Mouse (Mus musculus) intestine, embryonic 14.5 days (tissue): ENCODE measurements at regions not wholly inside any gene's neighbourhood (a gene's known extent, or its start where the extent isn't known, plus 50 kb on each side); places are given as distances from the start of the nearest gene placed in this dataset.

Source experiments
- ATAC-seq: fragments of 200-750 bp; cut with Nextera tagmentation; replicated peaks from 2 replicates; pipeline ENCODE4 v1.8.0; 2017; ENCODE audit warnings: low read depth, moderate number of reproducible peaks, moderate TSS enrichment, moderate library complexity; ENCODE audit not compliant: low FRiP score, low TSS enrichment
- DNase-seq: peaks from one replicate; pipeline ENCODE4 v3.0.0-alpha.2; 2018; ENCODE audit warnings: low spot score
- H3K27ac ChIP-seq: fragments of 300-500 bp; sonication (generic); 2 replicates; pipeline ENCODE4 v1.5.1; 2014; ENCODE audit warnings: low read depth, mild to moderate bottlenecking, control low read depth
- H3K27me3 ChIP-seq: fragments of 300-500 bp; sonication (generic); replicated peaks from 2 replicates; pipeline ENCODE4 v1.6.1; 2014; ENCODE audit warnings: low read length, control low read depth; ENCODE audit not compliant: control insufficient read depth, insufficient read depth
- H3K36me3 ChIP-seq: fragments of 300-500 bp; sonication (generic); 2 replicates; pipeline ENCODE4 v1.6.1; 2014; ENCODE audit warnings: low read length, control low read depth; ENCODE audit not compliant: control insufficient read depth, insufficient read depth
- H3K4me1 ChIP-seq: fragments of 300-500 bp; sonication (generic); replicated peaks from 2 replicates; pipeline ENCODE4 v1.6.1; 2014; ENCODE audit warnings: low read length, control low read depth, mixed read lengths; ENCODE audit not compliant: control insufficient read depth, insufficient read depth
- H3K4me2 ChIP-seq: fragments of 300-500 bp; sonication (generic); 2 replicates; pipeline ENCODE4 v1.6.1; 2014; ENCODE audit warnings: low read length
- H3K4me3 ChIP-seq: fragments of 300-500 bp; sonication (generic); 2 replicates; pipeline ENCODE4 v1.5.1; 2014; ENCODE audit warnings: low read depth, low read length, control low read depth, mixed read lengths
- H3K9ac ChIP-seq: fragments of 300-500 bp; sonication (generic); 2 replicates; pipeline ENCODE4 v1.6.1; 2014; ENCODE audit warnings: mild to moderate bottlenecking, low read length
- H3K9me3 ChIP-seq: fragments of 300-500 bp; sonication (generic); 2 replicates; pipeline ENCODE4 v1.6.1; 2016; ENCODE audit warnings: low read length, control low read depth; ENCODE audit not compliant: control insufficient read depth
- WGBS: fragments of 180-500 bp; shearing (Covaris S2); extraction: QIAGEN DNeasy Blood & Tissue Kit; methylation state at CpG from one replicate; pipeline ENCODE4 v1.1.7; 2014; 5-methylcytosine and 5-hydroxymethylcytosine counted together

DNA sequence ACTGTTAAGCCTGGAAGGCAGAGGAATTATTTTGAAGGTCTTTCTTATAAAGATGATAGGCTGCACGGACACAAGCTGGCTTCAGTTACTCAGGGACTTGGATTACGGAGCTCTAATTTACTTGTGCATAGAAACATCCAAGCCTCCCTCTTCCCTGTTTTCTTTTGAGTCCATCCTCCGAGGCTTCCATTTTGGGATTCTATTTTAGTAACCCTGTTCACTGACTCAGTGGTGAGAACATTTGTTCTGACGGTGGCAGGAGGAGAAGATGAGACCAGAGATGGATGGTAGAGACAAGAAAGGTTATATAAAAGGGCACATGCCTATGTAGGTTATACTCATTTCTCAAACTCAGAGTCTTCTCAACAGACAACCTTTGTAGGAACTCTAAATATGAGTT is 445.4 kb downstream of the Adam3 start:
- Histone ChIP-seq H3K36me3 (no peaks in the 10 kb centered on the region), H3K27me3 (no peaks in the 10 kb centered on the region), H3K9ac (no peak overlapping the region), H3K9me3 (no peaks in the 10 kb centered on the region), H3K4me3 (no peak overlapping the region), H3K27ac (no peak overlapping the region), H3K4me1 (no peaks in the 10 kb centered on the region), H3K4me2 (no peak overlapping the region)
- no peak for ATAC-seq
- DNase-seq: no peak
- WGBS: 87% methylated on average over 4 of the region's 4 CpGs

DNA sequence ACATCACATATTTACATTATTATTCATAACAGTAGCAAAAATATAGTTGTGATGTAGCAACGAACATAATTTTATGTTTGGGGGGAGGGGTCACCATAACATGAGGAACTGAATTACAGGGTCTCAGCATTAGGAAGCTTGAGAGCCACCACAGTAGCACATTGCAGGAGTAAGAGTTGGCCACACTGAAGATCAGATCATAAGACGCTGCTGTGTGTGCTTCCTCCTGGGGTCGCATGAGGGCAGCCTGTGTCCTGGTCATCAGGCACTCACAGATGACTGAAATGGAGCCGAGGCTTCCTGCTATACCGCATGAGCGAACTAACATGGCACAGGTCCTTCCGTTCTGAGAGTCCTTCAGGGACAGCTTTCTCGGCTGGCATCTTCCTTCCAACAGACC is 447.3 kb downstream of the Adam3 start:
- no peak overlapping the region for H3K9ac ChIP-seq
- no peak overlapping the region for H3K4me3 ChIP-seq
- no peak overlapping the region for H3K27ac ChIP-seq
- no peaks in the 10 kb centered on the region for H3K9me3 ChIP-seq
- H3K36me3 ChIP-seq: no peaks in the 10 kb centered on the region
- no peak for DNase-seq
- ATAC-seq: no peak
- 80% methylated on average over 8 of the region's 8 CpGs for WGBS
- H3K4me1 ChIP-seq: no peaks in the 10 kb centered on the region
- H3K4me2 ChIP-seq: no peak overlapping the region
- no peaks in the 10 kb centered on the region for H3K27me3 ChIP-seq

DNA sequence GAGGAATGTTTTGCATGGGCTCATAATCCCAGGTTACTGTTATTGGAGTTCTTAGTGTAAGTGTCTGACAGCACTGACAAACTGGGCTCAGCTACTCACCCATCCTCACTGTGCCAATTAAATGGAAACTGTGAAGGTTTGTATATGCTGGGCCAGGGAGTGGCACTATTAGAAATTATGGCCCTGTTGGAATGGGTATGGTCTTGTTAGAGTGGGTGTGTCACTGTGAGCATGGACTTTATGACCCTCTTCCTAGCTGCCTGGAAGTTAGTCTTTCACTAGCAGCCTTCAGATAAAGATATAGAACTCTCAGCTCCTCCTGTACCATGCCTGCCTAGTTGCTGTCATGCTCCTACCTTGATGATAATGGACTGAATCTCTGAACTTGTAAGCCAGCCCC is 464.3 kb downstream of the Adam3 start:
- Histone ChIP-seq H3K9ac (no peak overlapping the region), H3K4me3 (no peak overlapping the region), H3K36me3 (no peaks in the 10 kb centered on the region), H3K27ac (no peak overlapping the region), H3K27me3 (no peaks in the 10 kb centered on the region), H3K4me2 (no peak overlapping the region), H3K9me3 (no peaks in the 10 kb centered on the region), H3K4me1 (no peaks in the 10 kb centered on the region)
- no peak for DNase-seq
- ATAC-seq: no peak

DNA sequence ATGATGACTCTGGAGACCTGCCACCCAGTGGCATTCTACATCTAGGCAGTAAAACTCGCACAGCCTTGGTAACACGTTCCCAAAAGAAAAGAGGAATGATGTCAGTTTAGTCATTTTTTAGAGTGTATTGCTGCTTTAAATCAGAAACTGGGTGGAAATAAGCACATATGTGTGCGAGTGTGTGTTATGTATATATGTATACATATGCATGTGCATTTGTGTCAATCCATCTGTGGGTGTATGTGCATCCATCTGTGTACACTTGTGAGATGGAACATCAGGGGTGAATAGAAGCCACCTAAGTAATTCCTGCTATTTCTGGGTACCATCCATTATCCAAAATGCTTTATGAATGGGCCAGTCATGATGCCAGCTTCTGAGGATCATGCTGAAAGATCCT is 467.0 kb downstream of the Adam3 start:
- DNase-seq: no peak
- no peaks in the 10 kb centered on the region for H3K27me3 ChIP-seq
- no peak overlapping the region for H3K27ac ChIP-seq
- 86% methylated on average over 3 of the region's 3 CpGs for WGBS
- H3K4me1 ChIP-seq: no peaks in the 10 kb centered on the region
- no peaks in the 10 kb centered on the region for H3K36me3 ChIP-seq
- no peak overlapping the region for H3K9ac ChIP-seq
- H3K4me2 ChIP-seq: no peak overlapping the region
- no peak for ATAC-seq
- no peak overlapping the region for H3K4me3 ChIP-seq
- no peaks in the 10 kb centered on the region for H3K9me3 ChIP-seq

DNA sequence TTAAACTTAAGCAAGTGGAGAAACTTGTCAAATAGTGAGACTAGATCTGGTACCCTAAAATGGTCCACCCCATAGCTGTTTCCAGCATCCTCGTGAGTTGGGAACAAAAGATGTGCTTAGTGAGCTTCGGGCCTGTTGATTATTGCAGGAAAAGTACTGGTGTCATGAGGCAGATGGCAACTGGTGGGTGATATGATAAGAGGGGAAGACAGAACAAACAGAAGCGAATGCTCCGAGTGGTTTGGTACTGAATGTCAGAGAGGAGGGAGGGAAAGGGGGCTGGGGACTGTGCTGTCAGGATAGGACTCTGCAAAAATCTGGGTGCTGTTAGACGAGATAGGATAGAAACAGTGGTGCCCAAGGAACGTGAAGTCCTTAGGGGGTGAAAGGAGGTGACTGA is 483.4 kb downstream of the Adam3 start:
- H3K27ac ChIP-seq: no peak overlapping the region
- no peak overlapping the region for H3K4me3 ChIP-seq
- H3K9ac ChIP-seq: no peak overlapping the region
- H3K9me3 ChIP-seq: peaks cover 3% of the 10 kb centered on the region; the same call in 1 of the 2 replicates
- H3K36me3 ChIP-seq: no peaks in the 10 kb centered on the region
- DNase-seq: no peak
- WGBS: 68% methylated on average over 6 of the region's 6 CpGs
- no peaks in the 10 kb centered on the region for H3K27me3 ChIP-seq
- no peak for ATAC-seq
- H3K4me2 ChIP-seq: no peak overlapping the region
- no peaks in the 10 kb centered on the region for H3K4me1 ChIP-seq

DNA sequence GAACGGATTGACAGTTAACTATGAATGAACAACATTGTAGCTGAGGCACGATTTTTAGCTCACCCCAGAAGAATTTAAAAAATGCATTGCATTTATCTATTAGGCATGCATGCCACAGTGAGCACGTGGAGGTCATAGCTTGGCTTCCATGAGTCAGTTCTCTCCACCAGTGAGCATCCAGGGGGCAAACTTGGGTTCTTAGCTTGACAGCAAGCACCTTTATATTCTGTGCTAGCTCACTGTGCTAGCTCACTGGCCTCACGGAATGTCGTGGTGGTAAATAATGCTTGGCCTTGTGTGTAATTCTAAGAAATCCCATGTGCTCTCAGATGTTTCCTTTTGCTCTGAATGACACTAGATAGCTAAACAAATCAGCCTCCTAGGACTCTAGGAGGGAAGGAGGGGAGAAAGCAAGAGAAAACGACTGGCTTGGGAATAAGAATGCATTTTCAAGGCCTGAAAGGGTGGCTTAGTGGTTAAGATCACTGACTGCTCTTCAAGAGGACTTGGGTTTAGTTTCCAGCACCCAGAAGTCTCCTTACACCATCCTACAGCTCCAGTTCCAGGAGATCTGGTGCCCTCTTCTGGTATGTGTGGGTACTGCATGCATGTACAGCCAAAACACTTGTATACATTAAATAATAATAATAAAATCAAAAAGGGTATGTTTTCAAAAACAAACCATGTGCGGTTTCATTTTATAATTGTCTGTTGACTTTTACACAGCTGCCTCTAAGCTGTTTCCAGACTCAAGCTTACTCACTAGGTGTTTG is 485.3 kb downstream of the Adam3 start:
- Histone ChIP-seq H3K27me3 (no peaks in the 10 kb centered on the region), H3K4me3 (no peak overlapping the region), H3K27ac (no peak overlapping the region), H3K9me3 (peaks cover 3% of the 10 kb centered on the region; the same call in 1 of the 2 replicates), H3K9ac (no peak overlapping the region), H3K4me2 (no peak overlapping the region), H3K36me3 (no peaks in the 10 kb centered on the region), H3K4me1 (no peaks in the 10 kb centered on the region)
- DNase-seq: peak; percentile 49
- WGBS: 76% methylated on average over 7 of the region's 7 CpGs
- ATAC-seq: no peak

DNA sequence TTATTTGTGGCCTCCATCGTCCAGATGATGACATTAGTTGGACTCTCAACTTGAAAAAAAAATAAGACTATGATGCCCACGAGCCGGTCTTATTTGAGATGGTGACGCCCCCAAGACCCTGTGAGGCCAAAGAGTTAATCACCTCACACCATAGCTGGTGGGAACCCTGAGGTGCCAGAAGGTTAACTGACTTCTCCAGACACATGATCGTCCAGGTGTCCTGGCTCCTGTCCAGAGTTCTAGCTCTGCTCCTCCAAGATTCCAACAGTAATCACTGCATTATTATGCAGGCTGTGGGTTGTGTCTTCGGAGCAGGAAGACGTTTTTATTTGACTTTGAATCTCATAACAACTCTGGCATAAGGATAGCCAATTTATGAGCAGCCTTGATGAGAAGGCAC is 490.7 kb downstream of the Adam3 start:
- no peaks in the 10 kb centered on the region for H3K36me3 ChIP-seq
- ATAC-seq (no peak), DNase-seq (peak; percentile 12)
- no peak overlapping the region for H3K9ac ChIP-seq
- H3K4me3 ChIP-seq: no peak overlapping the region
- no peaks in the 10 kb centered on the region for H3K4me1 ChIP-seq
- no peak overlapping the region for H3K4me2 ChIP-seq
- no peak overlapping the region for H3K27ac ChIP-seq
- H3K27me3 ChIP-seq: no peaks in the 10 kb centered on the region
- H3K9me3 ChIP-seq: no peaks in the 10 kb centered on the region
- whole genome bisulfite sequencing: 72% methylated on average over 7 of the region's 7 CpGs

DNA sequence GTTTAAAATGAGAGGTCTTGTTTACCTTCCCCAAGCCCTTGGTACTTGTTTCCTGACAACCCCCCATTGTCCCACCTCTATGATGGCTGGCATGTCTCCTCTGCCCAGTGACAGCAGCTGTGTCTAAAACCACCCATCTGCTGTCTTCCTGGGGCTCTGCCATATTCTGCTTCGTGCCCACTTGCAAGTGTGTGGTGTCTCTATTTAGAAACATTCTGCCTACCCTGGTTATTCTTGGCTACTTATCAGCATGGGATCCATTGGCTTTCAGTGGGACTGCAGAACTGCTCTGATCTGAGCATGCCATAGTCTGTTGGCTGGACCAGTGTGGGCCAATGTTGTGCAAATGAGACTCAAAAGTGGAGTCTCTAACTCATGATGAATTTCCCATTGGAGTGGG is 497.5 kb downstream of the Adam3 start:
- no peaks in the 10 kb centered on the region for H3K27me3 ChIP-seq
- H3K4me1 ChIP-seq: 0 out of 2 replicates have a peak, but pooled peaks cover 3% of the 10 kb centered on the region
- ATAC-seq (no peak), DNase-seq (peak; percentile 16)
- WGBS: 92% methylated on average over 1 of the region's 1 CpGs
- H3K4me3 ChIP-seq: no peak overlapping the region
- no peak overlapping the region for H3K4me2 ChIP-seq
- H3K9ac ChIP-seq: no peak overlapping the region
- no peak overlapping the region for H3K27ac ChIP-seq
- H3K9me3 ChIP-seq: no peaks in the 10 kb centered on the region
- H3K36me3 ChIP-seq: no peaks in the 10 kb centered on the region

DNA sequence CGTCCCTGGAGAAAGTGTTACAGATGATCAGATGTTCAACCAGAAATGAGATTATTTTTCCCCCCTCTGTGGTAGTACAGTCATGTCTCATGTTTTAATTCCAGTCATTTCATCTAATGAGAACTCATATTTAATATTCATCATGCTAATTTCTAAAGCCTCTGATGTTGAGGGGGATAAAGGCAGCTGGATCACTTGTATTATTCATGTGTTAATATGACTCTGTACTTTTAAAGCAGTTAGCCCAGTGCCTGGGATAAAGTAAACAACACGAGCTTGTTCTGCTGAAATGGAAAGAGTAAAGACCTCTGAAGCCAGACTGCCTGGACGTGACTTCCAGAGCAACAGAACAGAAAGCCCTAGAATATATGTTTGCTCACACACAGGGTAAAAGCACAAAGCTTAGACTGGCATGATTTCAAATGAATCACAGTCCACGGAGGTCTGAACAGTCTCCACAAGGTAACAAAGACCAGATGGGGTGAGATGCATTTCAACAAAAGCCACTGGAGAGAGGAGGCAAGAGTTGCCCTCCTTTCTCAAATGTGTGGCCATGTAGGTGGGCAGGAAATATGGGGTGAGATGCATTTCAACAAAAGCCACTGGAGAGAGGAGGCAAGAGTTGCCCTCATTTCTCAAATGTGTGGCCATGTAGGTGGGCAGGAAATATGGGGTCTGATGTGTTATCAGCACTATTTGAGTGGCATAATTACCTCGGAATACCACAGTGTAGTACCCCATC is 498.1 kb downstream of the Adam3 start:
- 35% methylated on average over 5 of the region's 5 CpGs for WGBS
- no peak for ATAC-seq
- DNase-seq: peak; percentile 18

More for the DNA sequence above, 498.1 kb downstream of the Adam3 start:
- H3K4me2 ChIP-seq: no peak overlapping the region
- 0 out of 2 replicates have a peak, but pooled peaks cover 3% of the 10 kb centered on the region for H3K4me1 ChIP-seq
- H3K36me3 ChIP-seq: no peaks in the 10 kb centered on the region
- no peaks in the 10 kb centered on the region for H3K27me3 ChIP-seq
- no peak overlapping the region for H3K9ac ChIP-seq
- H3K27ac ChIP-seq: no peak overlapping the region
- no peak overlapping the region for H3K4me3 ChIP-seq
- no peaks in the 10 kb centered on the region for H3K9me3 ChIP-seq
